Mouse (Mus musculus) 3T3-L1 (cell line): ENCODE data around the gene Tekt5.

Source experiments
- DNase-seq: peaks from one replicate; pipeline ENCODE4 v3.0.0-alpha.2; 2015; ENCODE audit warnings: low read depth, low spot score

The Tekt5 gene

GRCm38 (mm10) chr16:10379531-10379930, 15.8 kb downstream of the Tekt5 start:
- DNase-seq, result no peak

DNA sequence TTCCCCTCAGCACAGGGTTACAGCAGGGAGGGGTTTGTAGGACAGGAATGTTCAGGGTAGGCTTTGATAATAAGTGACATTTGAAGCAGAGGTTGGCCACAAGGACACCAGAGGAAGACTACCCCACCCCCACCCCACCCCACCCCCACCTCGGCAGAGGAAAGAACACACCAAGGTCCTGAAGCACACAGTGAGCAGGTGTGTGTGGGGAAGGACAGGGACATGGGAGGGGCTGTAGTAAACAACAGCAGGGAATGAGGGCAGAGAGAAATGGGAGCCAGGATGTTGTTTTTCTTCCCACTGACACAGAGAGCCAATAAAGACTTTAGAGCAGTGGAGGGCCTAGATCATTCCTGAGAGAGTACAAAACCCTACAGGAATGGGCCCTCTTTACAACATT, 18.0 kb downstream of the Tekt5 start:
- DNase-seq, result no peak

GRCm38 (mm10) chr16:10374254-10375011, 20.9 kb downstream of the Tekt5 start:
- no peak for DNase-seq

- DNase-seq, result no peak
Observed at GRCm38 (mm10) chr16:10372372-10372771, 22.9 kb downstream of the Tekt5 start.

DNA sequence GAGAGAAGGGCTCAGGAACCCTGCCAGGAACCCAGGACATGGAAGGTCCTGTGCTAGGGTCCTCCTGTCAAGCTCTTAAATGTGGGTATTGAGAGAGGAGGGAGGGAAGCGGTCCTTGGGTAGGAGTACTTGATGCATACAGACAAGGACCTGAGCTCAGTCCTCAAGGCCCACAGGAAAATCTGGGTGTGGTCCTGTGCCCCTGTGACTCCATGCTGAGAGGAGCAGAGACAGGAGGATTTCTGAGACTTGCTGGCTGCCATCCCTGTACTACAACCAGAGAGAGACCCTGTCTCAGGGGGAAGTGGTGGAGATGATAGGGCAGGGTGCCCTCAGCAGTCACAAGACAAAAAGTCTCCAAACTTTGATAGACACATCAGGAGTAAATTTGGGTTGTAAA, 25.3 kb downstream of the Tekt5 start:
- DNase-seq, result no peak

DNA sequence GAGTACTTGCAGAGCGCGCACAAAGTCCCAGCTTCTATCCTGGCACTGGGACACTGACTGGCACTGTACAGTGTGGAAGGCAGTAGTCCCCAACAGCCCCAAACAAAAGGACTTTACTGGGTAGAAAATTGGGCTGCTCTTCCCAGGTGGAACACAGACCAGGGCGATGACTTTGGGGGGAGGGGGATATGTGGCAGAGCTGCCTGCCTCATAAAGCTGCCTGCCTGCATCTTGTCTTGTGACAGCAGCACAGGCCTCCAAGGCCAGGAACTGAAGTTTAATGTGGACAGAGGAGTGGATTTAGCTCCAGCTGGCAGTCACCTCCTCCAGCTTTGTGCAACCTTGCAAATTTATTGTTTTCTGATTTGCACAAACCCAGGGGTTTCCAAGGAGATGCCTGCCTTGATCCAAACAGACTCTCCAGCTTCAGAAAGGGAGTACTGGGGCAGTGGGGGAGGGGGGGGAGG, 25.8 kb downstream of the Tekt5 start:
- DNase-seq, result no peak

DNA sequence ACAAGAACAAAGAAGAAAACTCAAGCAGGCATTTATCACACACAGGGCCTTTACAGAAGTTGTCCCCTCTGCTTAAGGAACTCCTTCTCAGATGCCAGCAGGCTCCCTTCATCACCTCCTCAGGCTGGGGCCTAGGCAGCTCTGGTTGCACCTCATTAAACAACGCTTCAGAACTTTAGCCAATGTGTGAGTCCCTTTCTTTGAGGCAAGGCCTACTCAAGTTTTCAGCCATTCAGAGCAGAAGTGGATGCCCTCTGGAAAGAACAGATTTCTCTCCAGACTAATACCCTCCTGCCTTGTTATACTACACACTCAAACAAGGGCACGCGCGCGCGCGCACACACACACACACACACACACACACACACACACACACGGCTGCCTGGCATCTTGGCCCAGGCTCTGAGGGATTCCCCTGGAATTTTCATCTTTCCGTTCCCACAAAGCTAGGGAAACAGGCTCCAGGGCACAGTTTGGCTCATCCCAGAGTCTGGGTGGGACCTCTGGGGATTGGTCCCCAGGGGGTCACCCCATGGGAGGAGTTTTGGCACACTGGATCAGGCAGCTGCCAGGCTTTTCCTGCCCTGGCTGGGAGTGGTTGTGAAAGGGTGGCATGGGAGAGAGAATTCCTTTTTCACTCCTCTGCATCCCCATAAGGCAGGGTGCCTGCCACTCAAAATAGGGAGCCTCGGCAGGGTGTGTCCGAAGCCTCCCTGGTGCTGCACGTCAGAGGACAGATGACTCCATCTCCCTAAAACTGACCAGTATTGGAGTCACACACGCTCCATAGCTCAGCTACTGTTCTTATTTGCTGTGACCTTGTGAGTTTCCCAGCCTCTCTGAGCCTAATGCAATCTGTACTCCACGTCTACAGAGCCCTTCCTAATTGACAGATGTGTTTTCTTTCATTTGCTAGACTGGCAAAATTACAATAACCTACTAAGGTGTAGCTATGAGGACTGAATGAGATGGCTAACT, 28.8 kb downstream of the Tekt5 start:
- DNase-seq, result peak; percentile 47

GRCm38 (mm10) chr16:10365796-10366195, 29.5 kb downstream of the Tekt5 start:
- no peak for DNase-seq

DNA sequence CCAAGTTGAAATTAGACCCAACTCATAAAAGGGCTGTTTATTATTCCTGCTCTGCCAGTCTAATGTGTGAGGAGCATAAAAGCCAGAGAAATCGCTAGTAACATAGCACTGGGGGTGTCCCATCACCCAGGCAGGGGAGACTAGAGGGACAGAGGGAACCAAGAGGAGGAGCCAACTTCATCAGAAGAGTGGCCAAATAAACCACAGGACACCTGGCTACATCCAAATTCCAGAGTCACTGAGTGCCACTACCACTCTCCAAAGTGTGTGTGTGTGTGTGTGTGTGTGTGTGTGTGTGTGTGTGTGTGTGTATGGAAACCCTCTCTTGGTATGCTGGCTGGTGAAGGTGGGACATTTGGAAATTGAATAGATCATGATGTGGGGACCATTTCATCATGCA, 32.2 kb downstream of the Tekt5 start:
- DNase-seq, result no peak

DNA sequence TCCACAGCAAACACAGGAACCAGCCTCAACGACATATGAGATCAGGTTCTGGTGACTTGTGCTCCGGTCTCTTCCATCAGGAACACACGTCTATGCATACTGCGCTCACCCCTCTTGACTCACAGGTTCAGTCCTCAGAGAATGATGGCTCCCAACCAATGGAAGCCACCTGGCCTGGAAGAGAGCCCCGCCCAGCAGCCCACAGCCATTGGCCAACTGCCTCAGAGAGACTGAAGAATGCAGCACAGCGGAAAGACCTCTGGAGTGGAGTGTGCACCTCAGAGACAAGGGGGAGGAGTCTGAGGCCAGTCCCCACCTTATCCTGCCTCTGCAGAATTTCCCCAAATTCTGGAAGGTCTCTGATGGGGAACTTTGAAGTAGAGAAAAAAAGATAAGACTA, 36.0 kb downstream of the Tekt5 start:
- no peak for DNase-seq

GRCm38 (mm10) chr16:10358010-10358934, 37.0 kb downstream of the Tekt5 start:
- no peak for DNase-seq

DNA sequence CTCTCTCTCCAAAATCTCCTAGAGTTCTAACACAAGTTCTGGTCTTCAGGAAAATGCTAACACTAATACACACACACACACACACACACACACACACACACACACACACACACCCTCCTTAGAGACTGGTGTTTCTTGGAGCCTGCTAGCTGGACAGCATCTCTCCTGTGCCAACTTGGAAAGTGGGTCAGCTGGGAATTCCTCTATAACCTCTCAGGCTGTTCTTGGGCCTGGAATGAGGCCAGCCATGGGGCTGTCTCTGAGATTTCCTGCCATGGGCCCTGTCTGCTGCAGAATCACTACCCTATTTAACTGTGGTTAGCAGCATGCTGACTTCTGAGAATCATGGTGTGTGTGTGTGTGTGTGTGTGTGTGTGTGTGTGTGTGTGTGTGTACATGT, 40.3 kb downstream of the Tekt5 start:
- peak; percentile 70 for DNase-seq

DNA sequence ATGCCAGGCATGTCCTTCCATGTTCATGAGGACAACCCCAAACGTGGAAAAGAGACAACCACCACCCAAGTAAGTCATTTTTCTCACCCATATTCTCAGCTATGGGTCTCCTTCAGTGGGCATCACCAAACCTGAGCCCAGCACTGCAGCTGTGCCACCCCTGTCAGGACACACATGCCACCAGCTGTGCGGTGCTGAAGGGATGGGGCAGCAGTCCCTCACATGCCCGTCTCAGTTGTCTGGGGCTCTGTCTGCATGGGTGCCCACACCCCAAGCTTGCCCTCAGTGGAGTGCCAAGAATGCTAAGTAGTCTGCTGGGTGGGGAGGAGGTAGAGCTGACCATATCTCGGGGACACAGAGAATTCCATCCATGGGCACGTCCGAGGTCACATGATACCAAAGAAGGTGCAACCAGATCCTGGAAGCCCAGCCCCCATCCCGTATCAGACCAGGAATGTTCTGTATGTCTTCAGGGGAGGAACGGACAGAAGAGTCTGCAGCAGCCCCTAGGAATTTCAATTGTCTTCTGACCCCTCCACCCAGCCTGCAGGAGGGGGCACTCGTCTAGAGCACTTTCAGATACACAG, 44.1 kb downstream of the Tekt5 start:
- no peak for DNase-seq

GRCm38 (mm10) chr16:10349876-10350275, 45.4 kb downstream of the Tekt5 start:
- DNase-seq, result no peak

- peak; percentile 20 for DNase-seq
Observed at GRCm38 (mm10) chr16:10349436-10349835, 45.9 kb downstream of the Tekt5 start.

GRCm38 (mm10) chr16:10347551-10347950, 47.7 kb downstream of the Tekt5 start:
- DNase-seq, result no peak

DNA sequence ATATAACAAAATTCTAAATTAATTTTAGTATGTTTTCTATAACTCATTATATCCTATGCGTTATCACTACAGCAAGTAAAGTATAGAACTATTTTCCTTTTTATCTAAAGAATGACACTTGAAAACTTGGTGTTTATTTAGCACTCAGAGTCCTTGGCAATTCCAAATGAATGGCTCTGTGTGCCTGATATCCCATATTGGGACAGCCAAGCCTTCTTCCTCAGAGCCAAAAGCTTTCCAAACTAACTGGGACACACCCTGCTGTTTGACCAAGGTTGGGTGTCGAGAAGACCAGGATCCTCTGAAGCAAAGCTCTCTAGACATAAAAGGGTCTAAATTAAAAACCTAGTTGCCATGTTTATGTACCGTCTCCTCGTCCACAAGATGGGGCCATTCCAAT, 54.2 kb downstream of the Tekt5 start:
- DNase-seq, result no peak

DNA sequence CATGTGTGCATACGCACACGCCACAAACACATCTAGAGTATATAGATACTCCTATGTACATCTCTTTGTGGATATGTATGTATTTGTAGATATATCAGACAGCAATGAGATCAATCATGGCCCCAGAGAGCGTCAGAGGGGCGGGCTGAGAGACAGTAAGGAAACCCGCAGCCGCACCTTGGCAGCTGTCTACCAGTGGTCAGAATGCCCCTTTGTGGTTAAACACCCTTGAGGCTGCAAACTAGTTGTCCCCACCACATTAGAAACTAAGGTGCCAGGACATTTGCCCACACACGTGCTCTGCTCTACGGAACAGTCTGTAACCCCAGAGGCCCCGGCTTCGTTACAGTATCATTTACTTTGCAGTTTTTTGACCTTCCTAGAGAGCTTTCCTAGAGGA, 55.4 kb downstream of the Tekt5 start:
- DNase-seq, result no peak

DNA sequence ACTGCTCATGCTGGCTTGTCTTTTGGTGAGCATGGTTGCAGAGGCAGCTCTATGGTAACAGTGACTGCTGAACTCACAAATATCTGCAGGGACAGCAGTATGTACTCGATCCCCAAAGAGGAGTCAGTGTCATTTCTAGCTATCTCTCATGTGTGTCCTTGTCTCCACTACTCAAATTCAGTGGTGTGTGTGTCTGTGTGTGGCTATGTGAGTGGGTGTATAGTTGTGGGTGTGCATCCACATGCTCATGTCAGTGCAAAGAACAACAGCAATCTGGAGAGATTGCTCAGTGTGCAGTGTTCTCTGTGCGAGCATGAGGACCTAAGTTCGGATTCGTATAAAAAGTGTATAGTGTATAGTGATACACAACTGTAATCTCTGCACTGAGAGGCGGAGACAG, 56.7 kb downstream of the Tekt5 start:
- DNase-seq, result no peak

- DNase-seq, result no peak
Observed at GRCm38 (mm10) chr16:10337422-10338197, 57.7 kb downstream of the Tekt5 start.
